Mouse (Mus musculus) lung, embryonic 16.5 days (tissue): ENCODE measurements around the gene Prpf18. TPM values are rescaled to one million over a fixed set of nuclear protein-coding genes. Genes with fewer than 3 reads are reported as not detected.

Experiments used
- ATAC-seq: fragments of 200-750 bp; cut with Nextera tagmentation; 2 replicates; pipeline ENCODE4 v1.8.0; 2017; ENCODE audit warnings: low read depth, mild to moderate bottlenecking, moderate library complexity
- H3K27ac ChIP-seq: fragments of 300-500 bp; sonication (generic); 2 replicates; pipeline ENCODE4 v1.5.1; 2014; ENCODE audit warnings: mild to moderate bottlenecking, control low read depth, low read length
- H3K27me3 ChIP-seq: fragments of 300-500 bp; sonication (generic); 2 replicates; pipeline ENCODE4 v1.6.1; 2014; ENCODE audit warnings: low read depth, low read length, mixed read lengths; ENCODE audit not compliant: control insufficient read depth, insufficient read depth
- H3K36me3 ChIP-seq: fragments of 300-500 bp; sonication (generic); 2 replicates; pipeline ENCODE4 v1.6.1; 2014; ENCODE audit warnings: low read length; ENCODE audit not compliant: control insufficient read depth, insufficient read depth
- H3K4me1 ChIP-seq: fragments of 300-500 bp; sonication (generic); replicated peaks from 2 replicates; pipeline ENCODE4 v1.6.1; 2014; ENCODE audit warnings: low read length, mixed read lengths; ENCODE audit not compliant: control insufficient read depth, insufficient read depth
- H3K4me2 ChIP-seq: fragments of 300-500 bp; sonication (generic); 2 replicates; pipeline ENCODE4 v1.6.1; 2014; ENCODE audit warnings: low read depth, low read length, control low read depth
- H3K4me3 ChIP-seq: fragments of 300-500 bp; sonication (generic); 2 replicates; pipeline ENCODE4 v1.5.1; 2014; ENCODE audit warnings: mild to moderate bottlenecking, low read length, control low read depth
- H3K9ac ChIP-seq: fragments of 300-500 bp; sonication (generic); 2 replicates; pipeline ENCODE4 v1.6.1; 2014; ENCODE audit warnings: low read length, control low read depth
- H3K9me3 ChIP-seq: fragments of 300-500 bp; sonication (generic); 2 replicates; pipeline ENCODE4 v1.6.1; 2016; ENCODE audit warnings: low read length; ENCODE audit not compliant: control insufficient read depth
- WGBS: fragments of 180-500 bp; shearing (Covaris S2); extraction: QIAGEN DNeasy Blood & Tissue Kit; methylation state at CpG from one replicate; pipeline ENCODE4 v1.1.7; 2014; 5-methylcytosine and 5-hydroxymethylcytosine counted together
- polyA plus RNA-seq: library from polyadenylated mRNA; unstranded; fragments of >200 nt; fragmentation: Nextera tagmentation; extraction: Ambion mirVana; gene quantifications from 2 replicates; pipeline ENCODE4 v1.2.1, GENCODE M21; 2015

The Prpf18 gene
- polyA plus RNA-seq, 1 experiment from 2014 or later = 47.9 TPM

GRCm38 (mm10) chr2:4638189-4638588, 13.7 kb downstream of the Prpf18 start:
- Histone ChIP-seq H3K9me3 (no peaks in the 10 kb centered on the region), H3K4me3 (no peak overlapping the region), H3K27ac (no peak overlapping the region), H3K36me3 (peaks cover 44% of the 10 kb centered on the region), H3K4me1 (no peaks in the 10 kb centered on the region), H3K9ac (no peak overlapping the region), H3K27me3 (no peaks in the 10 kb centered on the region), H3K4me2 (no peak overlapping the region)
- 78% methylated on average over 3 of the region's 3 CpGs for WGBS
- ATAC-seq = no peak

- peaks cover 40% of the 10 kb centered on the region for H3K36me3 ChIP-seq
Measured at GRCm38 (mm10) chr2:4636656-4637055, 15.3 kb downstream of the Prpf18 start.

GRCm38 (mm10) chr2:4635804-4636203, 16.1 kb downstream of the Prpf18 start:
- 86% methylated on average over 8 of the region's 8 CpGs for WGBS
- H3K36me3 ChIP-seq = peaks cover 42% of the 10 kb centered on the region
- H3K27ac ChIP-seq = no peak overlapping the region
- H3K9ac ChIP-seq = no peak overlapping the region
- H3K4me3 ChIP-seq = no peak overlapping the region
- no peak for ATAC-seq
- H3K4me2 ChIP-seq = no peak overlapping the region
- no peaks in the 10 kb centered on the region for H3K27me3 ChIP-seq
- no peaks in the 10 kb centered on the region for H3K4me1 ChIP-seq
- no peaks in the 10 kb centered on the region for H3K9me3 ChIP-seq

More at GRCm38 (mm10) chr2:4636656-4637055, 15.3 kb downstream of the Prpf18 start:
- H3K9me3 ChIP-seq = no peaks in the 10 kb centered on the region
- H3K4me1 ChIP-seq = no peaks in the 10 kb centered on the region
- H3K9ac ChIP-seq = no peak overlapping the region
- no peaks in the 10 kb centered on the region for H3K27me3 ChIP-seq
- H3K4me2 ChIP-seq = no peak overlapping the region
- no peak overlapping the region for H3K27ac ChIP-seq
- 79% methylated on average over 7 of the region's 7 CpGs for WGBS
- H3K4me3 ChIP-seq = no peak overlapping the region
- no peak for ATAC-seq

GRCm38 (mm10) chr2:4630197-4630835, 21.6 kb downstream of the Prpf18 start:
- peaks cover 11% of the 10 kb centered on the region for H3K4me1 ChIP-seq
- H3K36me3 ChIP-seq = peaks cover 30% of the 10 kb centered on the region
- no peak overlapping the region for H3K27ac ChIP-seq
- H3K9me3 ChIP-seq = no peaks in the 10 kb centered on the region
- H3K4me3 ChIP-seq = no peak overlapping the region
- H3K4me2 ChIP-seq = no peak overlapping the region
- H3K9ac ChIP-seq = no peak overlapping the region
- H3K27me3 ChIP-seq = no peaks in the 10 kb centered on the region
- WGBS = 95% methylated on average over 10 of the region's 10 CpGs
- no peak for ATAC-seq

- WGBS = 70% methylated on average over 11 of the region's 11 CpGs
- ATAC-seq = no peak
Measured at GRCm38 (mm10) chr2:4629470-4629869, 22.4 kb downstream of the Prpf18 start.

GRCm38 (mm10) chr2:4628920-4629319, 23.0 kb downstream of the Prpf18 start:
- ATAC-seq = no peak
- H3K4me1 ChIP-seq = peaks cover 11% of the 10 kb centered on the region
- H3K27me3 ChIP-seq = no peaks in the 10 kb centered on the region
- WGBS = 83% methylated on average over 2 of the region's 2 CpGs
- peaks cover 28% of the 10 kb centered on the region for H3K36me3 ChIP-seq
- H3K4me2 ChIP-seq = no peak overlapping the region
- H3K9ac ChIP-seq = no peak overlapping the region
- H3K27ac ChIP-seq = no peak overlapping the region
- H3K4me3 ChIP-seq = no peak overlapping the region
- H3K9me3 ChIP-seq = no peaks in the 10 kb centered on the region

More at GRCm38 (mm10) chr2:4629470-4629869, 22.4 kb downstream of the Prpf18 start:
- Histone ChIP-seq H3K4me2 (no peak overlapping the region), H3K9ac (no peak overlapping the region), H3K27me3 (no peaks in the 10 kb centered on the region), H3K36me3 (peaks cover 27% of the 10 kb centered on the region), H3K4me3 (no peak overlapping the region), H3K27ac (no peak overlapping the region), H3K9me3 (no peaks in the 10 kb centered on the region), H3K4me1 (peaks cover 11% of the 10 kb centered on the region)

- Histone ChIP-seq H3K9ac (no peak overlapping the region), H3K27ac (peak overlapping the region; percentile 66), H3K9me3 (no peaks in the 10 kb centered on the region), H3K27me3 (no peaks in the 10 kb centered on the region), H3K4me2 (no peak overlapping the region), H3K4me3 (no peak overlapping the region), H3K4me1 (peaks cover 11% of the 10 kb centered on the region), H3K36me3 (peaks cover 17% of the 10 kb centered on the region)
- 65% methylated on average over 3 of the region's 3 CpGs for WGBS
- peak; percentile 78 for ATAC-seq
Measured at GRCm38 (mm10) chr2:4626911-4627310, 25.0 kb downstream of the Prpf18 start.

GRCm38 (mm10) chr2:4621471-4621985, 30.4 kb downstream of the Prpf18 start:
- H3K27ac ChIP-seq = peak overlapping the region; percentile 56
- H3K27me3 ChIP-seq = no peaks in the 10 kb centered on the region
- H3K9me3 ChIP-seq = no peaks in the 10 kb centered on the region
- H3K4me2 ChIP-seq = no peak overlapping the region
- no peak overlapping the region for H3K9ac ChIP-seq
- H3K4me1 ChIP-seq = peaks cover 15% of the 10 kb centered on the region
- WGBS = 63% methylated on average over 3 of the region's 3 CpGs
- 0 out of 2 replicates have a peak, but pooled peaks cover 7% of the 10 kb centered on the region for H3K36me3 ChIP-seq
- H3K4me3 ChIP-seq = no peak overlapping the region
- 0 out of 2 replicates have a peak, but pooled peaks have one; percentile 24 for ATAC-seq

GRCm38 (mm10) chr2:4620640-4621401, 31.1 kb downstream of the Prpf18 start:
- no peaks in the 10 kb centered on the region for H3K9me3 ChIP-seq
- H3K27ac ChIP-seq = peak overlapping the region; percentile 56
- no peak overlapping the region for H3K4me2 ChIP-seq
- H3K9ac ChIP-seq = no peak overlapping the region
- no peak overlapping the region for H3K4me3 ChIP-seq
- H3K4me1 ChIP-seq = peaks cover 10% of the 10 kb centered on the region
- WGBS = 58% methylated on average over 12 of the region's 12 CpGs
- peak; percentile 76 for ATAC-seq
- 0 out of 2 replicates have a peak, but pooled peaks cover 4% of the 10 kb centered on the region for H3K36me3 ChIP-seq
- H3K27me3 ChIP-seq = no peaks in the 10 kb centered on the region
